Mouse (Mus musculus) heart, embryonic 12.5 days (tissue): ENCODE results near the gene Mphosph9. TPM values are rescaled to one million over a fixed set of nuclear protein-coding genes. Genes with fewer than 3 reads are reported as not detected.

ENCODE experiments used
- ATAC-seq: fragments of 200-750 bp; cut with Nextera tagmentation; 2 replicates; pipeline ENCODE4 v1.8.0; 2017; ENCODE audit warnings: moderate TSS enrichment, moderate library complexity; ENCODE audit not compliant: insufficient number of reproducible peaks, low FRiP score
- H3K27ac ChIP-seq: fragments of 300-500 bp; sonication (generic); 2 replicates; pipeline ENCODE4 v1.5.1; 2016; ENCODE audit warnings: mild to moderate bottlenecking, moderate library complexity; ENCODE audit not compliant: poor library complexity, severe bottlenecking
- H3K27me3 ChIP-seq: fragments of 300-500 bp; sonication (generic); replicated peaks from 2 replicates; pipeline ENCODE4 v1.6.1; 2016; ENCODE audit warnings: mild to moderate bottlenecking, moderate library complexity
- H3K36me3 ChIP-seq: fragments of 300-500 bp; sonication (generic); 2 replicates; pipeline ENCODE4 v1.6.1; 2016; ENCODE audit warnings: mild to moderate bottlenecking, moderate library complexity
- H3K4me1 ChIP-seq: fragments of 300-500 bp; sonication (generic); replicated peaks from 2 replicates; pipeline ENCODE4 v1.6.1; 2016; ENCODE audit warnings: mild to moderate bottlenecking
- H3K4me2 ChIP-seq: fragments of 300-500 bp; sonication (generic); 2 replicates; pipeline ENCODE4 v1.6.1; 2016; ENCODE audit warnings: mild to moderate bottlenecking, moderate library complexity
- H3K4me3 ChIP-seq: fragments of 300-500 bp; sonication (generic); 2 replicates; pipeline ENCODE4 v1.5.1; 2016; ENCODE audit warnings: mild to moderate bottlenecking
- H3K9ac ChIP-seq: fragments of 300-500 bp; sonication (generic); 2 replicates; pipeline ENCODE4 v1.6.1; 2016; ENCODE audit warnings: mild to moderate bottlenecking, moderate library complexity
- H3K9me3 ChIP-seq: fragments of 300-500 bp; sonication (generic); replicated peaks from 2 replicates; pipeline ENCODE4 v1.6.1; 2016; ENCODE audit warnings: mild to moderate bottlenecking, moderate library complexity
- WGBS: fragments of 180-500 bp; shearing (Covaris S2); methylation state at CpG from one replicate; pipeline ENCODE4 v1.1.7; 2016; 5-methylcytosine and 5-hydroxymethylcytosine counted together
- polyA plus RNA-seq: library from polyadenylated mRNA; unstranded; fragments of >200 nt; fragmentation: Nextera tagmentation; extraction: Ambion mirVana; gene quantifications from 2 replicates; pipeline ENCODE4 v1.2.1, GENCODE M21; 2016

Mphosph9 gene
- polyA plus RNA-seq, 1 experiment from 2014 or later, result 13.4 TPM

- Histone ChIP-seq H3K4me2 (peak overlapping the region; percentile 88), H3K9ac (peak overlapping the region; percentile 100), H3K27me3 (no peaks in the 10 kb centered on the region), H3K4me3 (peak overlapping the region; percentile 100), H3K9me3 (no peaks in the 10 kb centered on the region), H3K27ac (peak overlapping the region; percentile 99), H3K4me1 (peaks cover 21% of the 10 kb centered on the region), H3K36me3 (peaks cover 4% of the 10 kb centered on the region)
- under 1% methylated on average over 37 of the region's 60 CpGs for WGBS
- peak; percentile 55 for ATAC-seq
Observed at GRCm38 (mm10) chr5:124354574-124355424, 27.0 kb upstream of the Mphosph9 start.

GRCm38 (mm10) chr5:124353726-124354547, 26.2 kb upstream of the Mphosph9 start:
- peak; percentile 23 for ATAC-seq
- H3K36me3 ChIP-seq, result peaks cover 13% of the 10 kb centered on the region
- H3K4me3 ChIP-seq, result peak overlapping the region; percentile 100
- no peaks in the 10 kb centered on the region for H3K27me3 ChIP-seq
- peak overlapping the region; percentile 100 for H3K9ac ChIP-seq
- H3K9me3 ChIP-seq, result no peaks in the 10 kb centered on the region
- H3K4me2 ChIP-seq, result peak overlapping the region; percentile 88
- peak overlapping the region; percentile 99 for H3K27ac ChIP-seq
- peaks cover 25% of the 10 kb centered on the region for H3K4me1 ChIP-seq
- WGBS, result 2% methylated on average over 68 of the region's 132 CpGs

GRCm38 (mm10) chr5:124353011-124353725, 25.4 kb upstream of the Mphosph9 start:
- Histone ChIP-seq H3K4me3 (peak overlapping the region; percentile 100), H3K36me3 (peaks cover 20% of the 10 kb centered on the region), H3K4me2 (peak overlapping the region; percentile 88), H3K27ac (peak overlapping the region; percentile 99), H3K4me1 (peaks cover 29% of the 10 kb centered on the region), H3K9me3 (no peaks in the 10 kb centered on the region), H3K9ac (peak overlapping the region; percentile 100), H3K27me3 (no peaks in the 10 kb centered on the region)
- no peak for ATAC-seq
- WGBS, result under 1% methylated on average over 31 of the region's 32 CpGs

GRCm38 (mm10) chr5:124352141-124352920, 24.6 kb upstream of the Mphosph9 start:
- peak overlapping the region; percentile 100 for H3K9ac ChIP-seq
- no peaks in the 10 kb centered on the region for H3K9me3 ChIP-seq
- H3K27ac ChIP-seq, result peak overlapping the region; percentile 99
- peak; percentile 87 for ATAC-seq
- H3K4me3 ChIP-seq, result peak overlapping the region; percentile 100
- H3K4me1 ChIP-seq, result peaks cover 29% of the 10 kb centered on the region
- H3K27me3 ChIP-seq, result no peaks in the 10 kb centered on the region
- 2% methylated on average over 26 of the region's 30 CpGs for WGBS
- peak overlapping the region; percentile 88 for H3K4me2 ChIP-seq
- H3K36me3 ChIP-seq, result peaks cover 24% of the 10 kb centered on the region

GRCm38 (mm10) chr5:124351604-124352003, 23.8 kb upstream of the Mphosph9 start:
- peaks cover 28% of the 10 kb centered on the region for H3K36me3 ChIP-seq
- H3K9me3 ChIP-seq, result no peaks in the 10 kb centered on the region
- ATAC-seq, result no peak
- peak overlapping the region; percentile 100 for H3K9ac ChIP-seq
- H3K27me3 ChIP-seq, result no peaks in the 10 kb centered on the region
- peaks cover 29% of the 10 kb centered on the region for H3K4me1 ChIP-seq
- peak overlapping the region; percentile 99 for H3K27ac ChIP-seq
- 72% methylated on average over 3 of the region's 3 CpGs for WGBS
- peak overlapping the region; percentile 100 for H3K4me3 ChIP-seq
- H3K4me2 ChIP-seq, result peak overlapping the region; percentile 88

GRCm38 (mm10) chr5:124351111-124351560, 23.4 kb upstream of the Mphosph9 start:
- Histone ChIP-seq H3K4me3 (peak overlapping the region; percentile 100), H3K36me3 (peaks cover 33% of the 10 kb centered on the region), H3K4me2 (peak overlapping the region; percentile 88)

GRCm38 (mm10) chr5:124350350-124350749, 22.6 kb upstream of the Mphosph9 start:
- Histone ChIP-seq H3K4me2 (peak overlapping the region; percentile 88; the same call in 1 of the 2 replicates), H3K9me3 (no peaks in the 10 kb centered on the region), H3K36me3 (peaks cover 35% of the 10 kb centered on the region), H3K4me1 (peaks cover 29% of the 10 kb centered on the region), H3K27me3 (no peaks in the 10 kb centered on the region), H3K4me3 (no peak overlapping the region), H3K27ac (peak overlapping the region; percentile 99; the same call in 1 of the 2 replicates), H3K9ac (peak overlapping the region; percentile 100)
- ATAC-seq, result no peak
- WGBS, result 86% methylated on average over 2 of the region's 2 CpGs

More at GRCm38 (mm10) chr5:124351111-124351560, 23.4 kb upstream of the Mphosph9 start:
- Histone ChIP-seq H3K27me3 (no peaks in the 10 kb centered on the region), H3K9ac (peak overlapping the region; percentile 100), H3K9me3 (no peaks in the 10 kb centered on the region), H3K27ac (peak overlapping the region; percentile 99), H3K4me1 (peaks cover 29% of the 10 kb centered on the region)
- 38% methylated on average over 7 of the region's 7 CpGs for WGBS
- peak; percentile 16; the same call in 1 of the 2 replicates for ATAC-seq

- H3K27me3 ChIP-seq, result no peaks in the 10 kb centered on the region
- ATAC-seq, result no peak
- no peak overlapping the region for H3K4me3 ChIP-seq
- peaks cover 29% of the 10 kb centered on the region for H3K4me1 ChIP-seq
- WGBS, result 93% methylated on average over 17 of the region's 17 CpGs
- H3K36me3 ChIP-seq, result peaks cover 46% of the 10 kb centered on the region
- H3K4me2 ChIP-seq, result no peak overlapping the region
- H3K27ac ChIP-seq, result 0 out of 2 replicates have a peak overlapping the region, but pooled peaks have one; percentile 5
- peak overlapping the region; percentile 10; the same call in 1 of the 2 replicates for H3K9ac ChIP-seq
- no peaks in the 10 kb centered on the region for H3K9me3 ChIP-seq
Observed at GRCm38 (mm10) chr5:124349196-124349595, 21.4 kb upstream of the Mphosph9 start.

GRCm38 (mm10) chr5:124342897-124343296, 15.1 kb upstream of the Mphosph9 start:
- 82% methylated on average over 8 of the region's 8 CpGs for WGBS
- Histone ChIP-seq H3K27ac (no peak overlapping the region), H3K9ac (no peak overlapping the region), H3K4me3 (no peak overlapping the region), H3K4me2 (no peak overlapping the region), H3K4me1 (peaks cover 30% of the 10 kb centered on the region), H3K27me3 (no peaks in the 10 kb centered on the region), H3K36me3 (peaks cover 40% of the 10 kb centered on the region), H3K9me3 (no peaks in the 10 kb centered on the region)
- no peak for ATAC-seq
